Mouse (Mus musculus): ENCODE measurements at regions not wholly inside any gene's neighbourhood (a gene's known extent, or its start where the extent isn't known, plus 50 kb on each side); places are given as distances from the start of the nearest gene placed in this dataset.

- no peak overlapping the region for H3K4me3 ChIP-seq (ENCODE audit: insufficient read depth, low read length)
- no peak for TF ChIP-seq CTCF (IDR thresholded peaks at IDR 0.05; ENCODE audit: extremely low read depth, insufficient read depth, low read length)
- no peak for TF ChIP-seq POLR2A (IDR thresholded peaks at IDR 0.05; ENCODE audit: extremely low read depth, insufficient read depth, low read length)
- H3K4me1 ChIP-seq (ENCODE audit: control insufficient read depth, insufficient read depth, low read length): no peaks in the 10 kb centered on the region
- no peak overlapping the region for H3K27ac ChIP-seq (ENCODE audit: insufficient read depth, low read length)
These were observed 93.6 kb upstream of the Lrig1 start for GRCm38 (mm10) chr6:94793555-94793954.

DNA sequence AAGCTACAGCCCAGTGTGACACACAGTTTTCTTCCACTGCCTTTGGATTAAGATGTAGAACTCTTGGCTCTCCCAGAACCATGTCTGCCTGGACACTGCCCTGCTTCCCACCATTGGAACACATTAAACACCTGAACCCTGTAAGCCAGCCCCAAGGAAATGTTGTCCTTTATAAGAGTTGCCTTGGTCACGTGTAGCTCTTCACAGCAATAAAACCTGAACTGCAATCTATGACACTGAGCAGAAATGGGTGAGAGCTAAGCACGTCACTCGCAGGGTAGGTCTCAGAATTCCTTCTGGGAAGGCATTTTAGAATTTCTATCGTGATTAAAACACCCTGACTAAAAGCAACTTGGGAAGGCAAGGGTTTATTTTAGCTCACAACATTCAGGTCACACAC lies 92.4 kb upstream of the Lrig1 start:
- H3K4me1 ChIP-seq (ENCODE audit: control insufficient read depth, insufficient read depth, low read length): no peaks in the 10 kb centered on the region
- no peak overlapping the region for H3K4me3 ChIP-seq (ENCODE audit: insufficient read depth, low read length)
- no peak overlapping the region for H3K27ac ChIP-seq (ENCODE audit: insufficient read depth, low read length)
- TF ChIP-seq CTCF (IDR thresholded peaks at IDR 0.05; ENCODE audit: extremely low read depth, insufficient read depth, low read length) (no peak), POLR2A (IDR thresholded peaks at IDR 0.05; ENCODE audit: extremely low read depth, insufficient read depth, low read length) (no peak)

GRCm38 (mm10) chr6:94789308-94789763 lies 89.4 kb upstream of the Lrig1 start:
- Histone ChIP-seq H3K27ac (ENCODE audit: insufficient read depth, low read length) (no peak overlapping the region), H3K4me1 (ENCODE audit: control insufficient read depth, insufficient read depth, low read length) (no peaks in the 10 kb centered on the region), H3K4me3 (ENCODE audit: insufficient read depth, low read length) (no peak overlapping the region)
- no peak for TF ChIP-seq CTCF (IDR thresholded peaks at IDR 0.05; ENCODE audit: extremely low read depth, insufficient read depth, low read length)

- Histone ChIP-seq H3K27ac (ENCODE audit: insufficient read depth, low read length) (no peak overlapping the region), H3K4me3 (ENCODE audit: insufficient read depth, low read length) (no peak overlapping the region), H3K4me1 (ENCODE audit: control insufficient read depth, insufficient read depth, low read length) (no peaks in the 10 kb centered on the region)
- TF ChIP-seq POLR2A (IDR thresholded peaks at IDR 0.05; ENCODE audit: extremely low read depth, insufficient read depth, low read length): no peak
- no peak for TF ChIP-seq CTCF (IDR thresholded peaks at IDR 0.05; ENCODE audit: extremely low read depth, insufficient read depth, low read length)
These were observed 83.5 kb upstream of the Lrig1 start for GRCm38 (mm10) chr6:94783471-94783870.

DNA sequence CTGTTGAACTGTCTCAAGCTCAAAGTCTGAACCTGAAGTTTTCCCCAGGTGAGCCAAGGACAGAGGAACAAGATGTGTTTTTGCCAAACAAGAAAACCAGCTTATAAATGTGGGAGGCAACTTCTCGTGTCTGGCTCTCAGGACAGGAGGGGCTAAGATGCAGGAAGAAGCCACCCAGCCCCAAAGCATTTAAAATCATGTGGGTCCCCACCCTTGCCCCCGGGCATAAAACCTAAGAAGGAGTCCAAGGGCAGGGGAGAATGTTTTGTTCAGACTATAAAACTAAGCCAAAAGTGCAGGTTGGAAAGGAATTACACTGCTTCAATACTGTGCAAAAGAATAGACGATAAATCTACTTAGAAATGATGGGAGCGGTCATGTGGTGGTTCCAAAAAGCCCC lies 80.7 kb upstream of the Lrig1 start:
- TF ChIP-seq CTCF (IDR thresholded peaks at IDR 0.05; ENCODE audit: extremely low read depth, insufficient read depth, low read length): no peak
- TF ChIP-seq POLR2A (IDR thresholded peaks at IDR 0.05; ENCODE audit: extremely low read depth, insufficient read depth, low read length): no peak
- no peak overlapping the region for H3K27ac ChIP-seq (ENCODE audit: insufficient read depth, low read length)
- no peak overlapping the region for H3K4me3 ChIP-seq (ENCODE audit: insufficient read depth, low read length)

GRCm38 (mm10) chr6:94779854-94780253 lies 79.9 kb upstream of the Lrig1 start:
- no peaks in the 10 kb centered on the region for H3K4me1 ChIP-seq (ENCODE audit: control insufficient read depth, insufficient read depth, low read length)
- H3K27ac ChIP-seq (ENCODE audit: insufficient read depth, low read length): no peak overlapping the region
- no peak overlapping the region for H3K4me3 ChIP-seq (ENCODE audit: insufficient read depth, low read length)
- TF ChIP-seq CTCF (IDR thresholded peaks at IDR 0.05; ENCODE audit: extremely low read depth, insufficient read depth, low read length) (no peak), POLR2A (IDR thresholded peaks at IDR 0.05; ENCODE audit: extremely low read depth, insufficient read depth, low read length) (no peak)

More for the DNA sequence above, 80.7 kb upstream of the Lrig1 start:
- no peaks in the 10 kb centered on the region for H3K4me1 ChIP-seq (ENCODE audit: control insufficient read depth, insufficient read depth, low read length)

DNA sequence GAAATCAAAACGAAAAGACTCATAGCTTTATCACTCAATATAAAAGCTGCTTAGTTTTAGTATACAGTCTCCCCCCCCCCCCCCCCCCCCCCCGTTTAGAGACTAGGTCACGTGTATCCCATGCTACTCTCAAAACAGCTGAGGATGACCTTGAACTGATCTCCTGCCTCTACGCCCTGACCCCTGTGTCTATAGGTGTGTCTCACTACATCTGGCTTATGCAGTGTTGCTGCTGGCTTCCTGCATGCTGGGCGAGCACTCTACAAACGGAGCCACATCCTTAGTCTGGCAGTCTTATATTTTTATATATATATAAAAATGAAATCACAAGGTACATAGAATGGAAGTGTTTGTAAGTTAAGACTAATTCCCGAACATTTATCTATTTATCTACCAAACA lies 79.3 kb upstream of the Lrig1 start:
- Histone ChIP-seq H3K27ac (ENCODE audit: insufficient read depth, low read length) (no peak overlapping the region), H3K4me3 (ENCODE audit: insufficient read depth, low read length) (no peak overlapping the region), H3K4me1 (ENCODE audit: control insufficient read depth, insufficient read depth, low read length) (no peaks in the 10 kb centered on the region)
- TF ChIP-seq CTCF (IDR thresholded peaks at IDR 0.05; ENCODE audit: extremely low read depth, insufficient read depth, low read length) (no peak), POLR2A (IDR thresholded peaks at IDR 0.05; ENCODE audit: extremely low read depth, insufficient read depth, low read length) (no peak)

- Histone ChIP-seq H3K4me3 (ENCODE audit: insufficient read depth, low read length) (no peak overlapping the region), H3K4me1 (ENCODE audit: control insufficient read depth, insufficient read depth, low read length) (no peaks in the 10 kb centered on the region; the same call in 1 of the 2 replicates), H3K27ac (ENCODE audit: insufficient read depth, low read length) (no peak overlapping the region)
- TF ChIP-seq POLR2A (IDR thresholded peaks at IDR 0.05; ENCODE audit: extremely low read depth, insufficient read depth, low read length) (no peak), CTCF (IDR thresholded peaks at IDR 0.05; ENCODE audit: extremely low read depth, insufficient read depth, low read length) (no peak)
These were observed 78.8 kb upstream of the Lrig1 start for GRCm38 (mm10) chr6:94778797-94779196.

GRCm38 (mm10) chr6:94776585-94776984 lies 76.6 kb upstream of the Lrig1 start:
- Histone ChIP-seq H3K4me3 (ENCODE audit: insufficient read depth, low read length) (no peak overlapping the region), H3K4me1 (ENCODE audit: control insufficient read depth, insufficient read depth, low read length) (no peaks in the 10 kb centered on the region; the same call in 1 of the 2 replicates), H3K27ac (ENCODE audit: insufficient read depth, low read length) (no peak overlapping the region)
- no peak for TF ChIP-seq POLR2A (IDR thresholded peaks at IDR 0.05; ENCODE audit: extremely low read depth, insufficient read depth, low read length)
- TF ChIP-seq CTCF (IDR thresholded peaks at IDR 0.05; ENCODE audit: extremely low read depth, insufficient read depth, low read length): no peak

GRCm38 (mm10) chr6:94774871-94775270 lies 74.9 kb upstream of the Lrig1 start:
- no peak overlapping the region for H3K27ac ChIP-seq (ENCODE audit: insufficient read depth, low read length)
- H3K4me3 ChIP-seq (ENCODE audit: insufficient read depth, low read length): no peak overlapping the region
- TF ChIP-seq POLR2A (IDR thresholded peaks at IDR 0.05; ENCODE audit: extremely low read depth, insufficient read depth, low read length): no peak
- no peak for TF ChIP-seq CTCF (IDR thresholded peaks at IDR 0.05; ENCODE audit: extremely low read depth, insufficient read depth, low read length)
- no peaks in the 10 kb centered on the region; the same call in 1 of the 2 replicates for H3K4me1 ChIP-seq (ENCODE audit: control insufficient read depth, insufficient read depth, low read length)

Data from cortical plate, adult 2 months (tissue).